Mouse (Mus musculus): ENCODE measurements around the gene Gp1bb. TPM values are rescaled to one million over a fixed set of nuclear protein-coding genes. Genes with fewer than 3 reads are reported as not detected.

The Gp1bb gene
- polyA plus RNA-seq, 1 experiment from 2014 or later: 32.4 TPM

DNA sequence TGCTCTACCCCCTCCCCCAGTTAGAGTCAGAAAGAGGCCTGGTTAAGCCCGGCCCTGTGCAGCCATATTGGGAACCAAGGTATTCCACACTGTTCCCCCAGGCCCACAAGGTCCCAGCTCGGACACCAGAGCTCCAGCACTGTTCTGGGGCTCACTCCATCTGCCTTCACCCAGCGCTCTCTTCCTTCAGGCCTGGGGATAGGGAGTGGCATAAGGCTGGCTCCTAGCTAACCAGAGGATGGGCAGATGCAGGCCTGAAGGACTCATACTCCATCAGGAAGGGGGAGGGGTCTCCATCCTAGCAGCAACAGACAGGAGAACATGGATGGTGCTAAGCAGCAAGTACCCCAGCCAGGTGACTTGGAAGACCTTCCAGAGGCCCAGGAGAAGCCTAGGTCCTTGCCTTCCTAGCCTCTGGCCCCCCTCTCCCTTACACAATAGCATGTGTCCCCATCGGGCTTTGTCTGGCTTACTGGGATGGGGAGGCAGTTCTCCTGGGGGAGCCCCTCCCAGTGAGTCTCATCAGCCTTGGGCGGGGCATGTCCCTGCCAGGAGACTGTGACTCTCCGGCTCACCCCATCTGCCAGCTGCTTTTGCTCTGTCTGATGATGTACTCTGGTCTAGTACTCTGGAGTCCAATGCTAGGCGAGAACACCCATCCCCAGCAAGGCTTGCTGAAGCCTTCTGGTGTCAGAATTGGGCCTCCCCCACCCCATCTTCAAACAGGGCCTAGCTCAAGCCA is 6.2 kb upstream of the Gp1bb start:
- Histone ChIP-seq H3K9ac (no peak overlapping the region), H3K27ac (no peak overlapping the region), H3K36me3 (no peaks in the 10 kb centered on the region), H3K4me3 (replicated peaks) (peak overlapping the region; percentile 62; the same call in 1 of the 2 replicates), H3K4me2 (peak overlapping the region; percentile 78), H3K4me1 (replicated peaks) (peaks cover 32% of the 10 kb centered on the region), H3K27me3 (peaks cover 98% of the 10 kb centered on the region), H3K9me3 (replicated peaks) (no peaks in the 10 kb centered on the region)
- DNase-seq (no peak), ATAC-seq (ENCODE audit: low read depth) (no peak)
- 51% methylated on average over 7 of the region's 7 CpGs for WGBS (ENCODE audit: insufficient replicate concordance)

- Histone ChIP-seq H3K4me2 (no peak overlapping the region), H3K27me3 (peaks cover 98% of the 10 kb centered on the region)
Measured at GRCm38 (mm10) chr16:18627163-18627562, 5.0 kb upstream of the Gp1bb start.

DNA sequence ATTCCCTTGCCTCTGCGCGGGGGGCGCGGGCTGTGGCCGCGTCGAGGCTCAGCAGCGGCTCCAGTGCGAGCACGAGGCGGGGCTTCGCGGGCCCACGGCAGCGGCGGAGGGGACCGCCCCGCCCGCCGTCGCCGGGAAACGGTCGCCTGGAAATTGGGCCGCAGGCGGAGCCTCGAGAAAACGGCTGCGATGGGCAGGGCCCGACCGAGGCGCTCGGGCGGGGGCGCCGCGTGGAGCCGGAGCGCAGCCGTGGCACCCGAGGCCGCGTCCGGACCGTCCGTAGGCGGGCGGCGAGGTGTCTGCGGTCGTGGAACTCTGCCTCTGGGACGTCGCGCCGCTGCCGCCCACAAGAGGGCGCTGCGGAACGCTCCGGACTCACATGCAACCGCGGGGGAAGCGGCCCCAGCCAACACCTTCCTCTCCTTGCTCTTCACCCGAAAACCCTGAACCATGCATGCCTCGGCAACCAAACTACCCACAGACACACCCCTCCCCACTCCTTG is 4.2 kb upstream of the Gp1bb start, which contains the start of gene Gm49601:
Gene Gm49601, minus strand, starts transcription at position 52 of the 503 bp plus-strand sequence.
- no peaks in the 10 kb centered on the region for H3K9me3 ChIP-seq (replicated peaks)
- H3K27ac ChIP-seq: no peak within 1 kb of the TSS
- H3K4me3 ChIP-seq (replicated peaks): peak within 1 kb of the TSS; percentile 50
- no peaks in the 10 kb centered on the region for H3K36me3 ChIP-seq
- H3K9ac ChIP-seq: peak within 1 kb of the TSS; percentile 50
- H3K4me2 ChIP-seq: peak within 1 kb of the TSS; percentile 70
- peak; percentile 60 for DNase-seq
- peaks cover 100% of the 10 kb centered on the region for H3K27me3 ChIP-seq
- WGBS (ENCODE audit: insufficient replicate concordance): under 1% methylated on average over 65 of the region's 65 CpGs
- 0 out of 2 replicates have a peak, but pooled peaks have one; percentile 16 for ATAC-seq (ENCODE audit: low read depth)
- H3K4me1 ChIP-seq (replicated peaks): peaks cover 39% of the 10 kb centered on the region

More at GRCm38 (mm10) chr16:18627163-18627562, 5.0 kb upstream of the Gp1bb start:
- ATAC-seq (ENCODE audit: low read depth) (no peak), DNase-seq (no peak)
- Histone ChIP-seq H3K4me1 (replicated peaks) (peaks cover 32% of the 10 kb centered on the region), H3K27ac (no peak overlapping the region), H3K9me3 (replicated peaks) (no peaks in the 10 kb centered on the region), H3K36me3 (no peaks in the 10 kb centered on the region), H3K4me3 (replicated peaks) (no peak overlapping the region), H3K9ac (no peak overlapping the region)
- WGBS (ENCODE audit: insufficient replicate concordance): 36% methylated on average over 3 of the region's 3 CpGs

GRCm38 (mm10) chr16:18625791-18626311 is 3.6 kb upstream of the Gp1bb start:
- peak overlapping the region; percentile 70 for H3K4me2 ChIP-seq
- DNase-seq (no peak), ATAC-seq (ENCODE audit: low read depth) (no peak)
- H3K27me3 ChIP-seq: peaks cover 100% of the 10 kb centered on the region
- H3K9me3 ChIP-seq (replicated peaks): no peaks in the 10 kb centered on the region
- 10% methylated on average over 26 of the region's 26 CpGs for WGBS (ENCODE audit: insufficient replicate concordance)
- H3K36me3 ChIP-seq: no peaks in the 10 kb centered on the region
- H3K27ac ChIP-seq: no peak overlapping the region
- peaks cover 43% of the 10 kb centered on the region for H3K4me1 ChIP-seq (replicated peaks)
- H3K9ac ChIP-seq: peak overlapping the region; percentile 50; the same call in 1 of the 2 replicates
- H3K4me3 ChIP-seq (replicated peaks): peak overlapping the region; percentile 50

- Histone ChIP-seq H3K9ac (no peak overlapping the region), H3K4me3 (replicated peaks) (no peak overlapping the region), H3K4me1 (replicated peaks) (peaks cover 46% of the 10 kb centered on the region), H3K27ac (no peak overlapping the region), H3K27me3 (peaks cover 100% of the 10 kb centered on the region), H3K36me3 (no peaks in the 10 kb centered on the region), H3K9me3 (replicated peaks) (no peaks in the 10 kb centered on the region), H3K4me2 (no peak overlapping the region)
- ATAC-seq (ENCODE audit: low read depth) (no peak), DNase-seq (no peak)
- 40% methylated on average over 14 of the region's 14 CpGs for WGBS (ENCODE audit: insufficient replicate concordance)
Measured at GRCm38 (mm10) chr16:18625097-18625496, 2.9 kb upstream of the Gp1bb start.

DNA sequence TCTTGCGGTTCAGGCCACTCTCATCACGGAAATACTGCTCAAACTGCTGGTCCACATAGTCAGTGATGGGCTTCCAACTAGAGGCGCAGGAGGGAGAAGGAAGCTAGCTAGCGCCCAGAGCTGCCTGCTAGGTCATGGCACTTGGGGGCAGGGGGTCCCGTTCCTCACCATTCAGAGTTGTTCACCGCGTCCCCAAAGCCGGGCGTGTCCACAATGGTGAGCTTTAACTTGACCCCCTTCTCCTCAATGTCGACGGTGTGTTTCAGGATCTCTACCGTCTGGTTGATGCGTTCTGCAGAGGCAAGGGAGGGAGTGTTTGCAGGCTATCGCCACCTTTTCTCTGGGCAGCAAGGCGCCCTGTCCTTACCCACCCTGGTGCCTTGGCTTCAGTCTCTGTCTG is 2.4 kb upstream of the Gp1bb start:
- no peaks in the 10 kb centered on the region for H3K9me3 ChIP-seq (replicated peaks)
- WGBS (ENCODE audit: insufficient replicate concordance): 23% methylated on average over 15 of the region's 15 CpGs

GRCm38 (mm10) chr16:18623751-18624540 is 1.7 kb upstream of the Gp1bb start:
- ATAC-seq (ENCODE audit: low read depth): no peak
- H3K36me3 ChIP-seq: no peaks in the 10 kb centered on the region
- WGBS (ENCODE audit: insufficient replicate concordance): 23% methylated on average over 15 of the region's 15 CpGs
- no peak overlapping the region for H3K9ac ChIP-seq
- no peak overlapping the region for H3K4me3 ChIP-seq (replicated peaks)
- H3K4me2 ChIP-seq: no peak overlapping the region
- H3K4me1 ChIP-seq (replicated peaks): peaks cover 35% of the 10 kb centered on the region
- DNase-seq: no peak
- no peaks in the 10 kb centered on the region for H3K9me3 ChIP-seq (replicated peaks)
- H3K27me3 ChIP-seq: peaks cover 100% of the 10 kb centered on the region
- no peak overlapping the region for H3K27ac ChIP-seq

More for the DNA sequence above, 2.4 kb upstream of the Gp1bb start:
- peaks cover 42% of the 10 kb centered on the region for H3K4me1 ChIP-seq (replicated peaks)
- H3K36me3 ChIP-seq: no peaks in the 10 kb centered on the region
- no peak overlapping the region for H3K27ac ChIP-seq
- ATAC-seq (ENCODE audit: low read depth) (no peak), DNase-seq (no peak)
- H3K27me3 ChIP-seq: peaks cover 100% of the 10 kb centered on the region
- no peak overlapping the region for H3K4me3 ChIP-seq (replicated peaks)
- no peak overlapping the region for H3K9ac ChIP-seq
- H3K4me2 ChIP-seq: no peak overlapping the region

DNA sequence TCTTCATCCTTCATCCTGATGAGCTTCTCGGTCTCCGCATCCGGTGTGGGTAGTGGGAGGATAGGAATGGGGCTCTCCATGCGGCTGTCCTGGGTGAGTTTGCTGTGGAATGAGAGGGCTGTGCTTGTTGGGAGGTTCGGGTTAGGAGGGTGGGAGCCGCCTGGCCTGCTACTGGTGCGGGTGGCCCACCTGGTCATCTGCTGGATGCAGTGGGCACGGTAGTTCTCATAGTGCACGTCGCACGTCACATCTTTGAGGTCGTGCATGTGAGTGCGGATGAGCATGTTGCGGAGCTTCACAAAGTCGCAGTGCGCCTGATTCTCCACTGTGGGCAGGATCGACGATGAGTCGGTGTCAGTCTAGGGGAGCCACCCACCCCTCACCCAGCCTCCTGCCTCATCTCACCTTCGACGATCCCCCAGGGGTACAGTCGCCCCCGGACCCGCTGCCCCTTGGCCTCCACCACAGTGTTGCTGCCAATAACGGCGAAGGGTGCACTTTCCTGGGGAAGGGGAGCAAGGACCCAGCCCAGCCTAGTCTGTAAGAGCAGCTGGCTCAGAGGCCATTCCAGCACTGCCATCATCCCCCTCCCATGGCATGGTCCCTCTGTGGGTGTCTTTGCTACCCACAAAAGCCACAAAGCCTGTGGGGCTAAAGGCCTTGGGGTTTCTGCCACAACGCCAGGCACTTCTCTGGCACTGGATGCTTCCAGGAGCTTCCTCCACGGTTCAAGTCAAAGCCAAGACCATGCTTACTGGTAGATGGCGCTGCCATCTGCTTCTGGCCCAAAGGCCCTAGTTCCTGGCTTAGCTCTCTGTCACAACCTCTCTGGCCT is 930 bp upstream of the Gp1bb start:
- 15% methylated on average over 28 of the region's 29 CpGs for WGBS (ENCODE audit: insufficient replicate concordance)
- Histone ChIP-seq H3K9ac (no peak overlapping the region), H3K4me2 (no peak overlapping the region), H3K27ac (no peak overlapping the region), H3K4me3 (replicated peaks) (no peak overlapping the region), H3K27me3 (peaks cover 100% of the 10 kb centered on the region), H3K36me3 (no peaks in the 10 kb centered on the region), H3K9me3 (replicated peaks) (no peaks in the 10 kb centered on the region), H3K4me1 (replicated peaks) (peaks cover 34% of the 10 kb centered on the region)
- no peak for ATAC-seq (ENCODE audit: low read depth)
- no peak for DNase-seq

GRCm38 (mm10) chr16:18621362-18622001 is 721 bp downstream of the Gp1bb start:
- no peaks in the 10 kb centered on the region for H3K36me3 ChIP-seq
- no peak for ATAC-seq (ENCODE audit: low read depth)
- under 1% methylated on average over 38 of the region's 38 CpGs for WGBS (ENCODE audit: insufficient replicate concordance)

GRCm38 (mm10) chr16:18620601-18621361 is 1.4 kb downstream of the Gp1bb start:
- WGBS (ENCODE audit: insufficient replicate concordance): 2% methylated on average over 74 of the region's 74 CpGs
- no peak for ATAC-seq (ENCODE audit: low read depth)
- H3K27me3 ChIP-seq: peaks cover 92% of the 10 kb centered on the region
- H3K36me3 ChIP-seq: no peaks in the 10 kb centered on the region
- H3K9ac ChIP-seq: peak overlapping the region; percentile 22
- no peak overlapping the region for H3K27ac ChIP-seq
- DNase-seq: no peak
- H3K9me3 ChIP-seq (replicated peaks): no peaks in the 10 kb centered on the region
- H3K4me3 ChIP-seq (replicated peaks): peak overlapping the region; percentile 48
- peak overlapping the region; percentile 62 for H3K4me2 ChIP-seq
- H3K4me1 ChIP-seq (replicated peaks): peaks cover 36% of the 10 kb centered on the region

More at GRCm38 (mm10) chr16:18621362-18622001, 721 bp downstream of the Gp1bb start:
- no peak overlapping the region; the same call in 1 of the 2 replicates for H3K9ac ChIP-seq
- peak overlapping the region; percentile 48 for H3K4me3 ChIP-seq (replicated peaks)
- DNase-seq: no peak
- peak overlapping the region; percentile 62 for H3K4me2 ChIP-seq
- no peaks in the 10 kb centered on the region for H3K9me3 ChIP-seq (replicated peaks)
- peaks cover 43% of the 10 kb centered on the region for H3K4me1 ChIP-seq (replicated peaks)
- H3K27me3 ChIP-seq: peaks cover 93% of the 10 kb centered on the region
- H3K27ac ChIP-seq: no peak overlapping the region

Data from liver, embryonic 13.5 days (tissue).